Mouse (Mus musculus): ENCODE data around the gene Gpc5. TPM values are rescaled to one million over a fixed set of nuclear protein-coding genes. Genes with fewer than 3 reads are reported as not detected.

The Gpc5 gene
- polyA plus RNA-seq, 1 experiment from 2014 or later, result 1.9 TPM

DNA sequence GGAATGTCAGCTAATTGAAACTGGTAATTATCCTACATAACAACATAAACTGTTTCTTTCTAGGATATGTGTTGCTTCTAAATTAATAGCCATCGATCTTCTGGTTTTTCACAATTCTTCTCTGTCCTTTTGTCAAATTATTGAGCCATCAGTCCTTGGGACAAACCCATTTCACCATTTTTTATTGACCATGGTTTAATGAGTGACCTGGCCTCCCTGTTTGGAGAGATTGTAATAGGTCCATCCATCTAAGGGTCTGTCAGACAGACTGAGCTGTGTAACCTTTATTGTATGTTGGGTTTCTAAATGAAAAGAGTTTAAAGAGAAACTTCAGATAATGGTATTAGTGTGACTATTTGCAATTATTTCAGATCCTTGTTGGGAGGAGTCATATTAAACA is 1035.9 kb downstream of the Gpc5 start:
- no peaks in the 10 kb centered on the region for H3K27me3 ChIP-seq (replicated peaks; ENCODE audit: control insufficient read depth, insufficient read depth, low read length)
- H3K27ac ChIP-seq (ENCODE audit: low read depth, low read length), result no peak overlapping the region
- WGBS, result 70% methylated on average over 1 of the region's 1 CpGs
- no peak overlapping the region for H3K4me2 ChIP-seq (ENCODE audit: low read length)
- H3K4me3 ChIP-seq (ENCODE audit: low read depth, low read length), result no peak overlapping the region
- H3K36me3 ChIP-seq (ENCODE audit: control insufficient read depth, insufficient read depth, low read length), result no peaks in the 10 kb centered on the region
- ATAC-seq (no peak), DNase-seq (ENCODE audit: low spot score) (no peak)
- no peak overlapping the region for H3K9ac ChIP-seq (ENCODE audit: low read length)
- no peaks in the 10 kb centered on the region for H3K4me1 ChIP-seq (ENCODE audit: control insufficient read depth, insufficient read depth, low read length)
- no peaks in the 10 kb centered on the region for H3K9me3 ChIP-seq (replicated peaks; ENCODE audit: control insufficient read depth, low read length)

DNA sequence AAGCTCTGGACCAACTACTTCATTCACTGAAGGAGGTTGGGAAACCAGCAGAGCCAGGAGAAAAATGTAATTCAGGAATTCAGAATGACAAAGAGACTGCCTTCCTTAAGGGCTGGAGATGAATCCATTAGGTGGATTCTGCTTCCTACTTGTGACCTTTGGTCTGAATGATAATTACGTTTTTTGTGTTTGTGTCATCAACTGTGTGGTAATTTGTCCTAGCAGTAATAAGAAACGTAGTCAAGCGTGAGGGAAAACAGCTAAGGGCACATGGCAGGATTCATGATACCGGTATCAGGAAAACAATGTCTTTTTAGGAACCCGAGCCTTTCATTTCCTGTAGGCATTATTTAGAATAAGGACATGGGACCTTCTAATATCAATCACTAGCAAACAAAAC is 1045.3 kb downstream of the Gpc5 start:
- no peak for DNase-seq (ENCODE audit: low spot score)
- no peak overlapping the region for H3K27ac ChIP-seq (ENCODE audit: low read depth, low read length)
- H3K4me1 ChIP-seq (ENCODE audit: control insufficient read depth, insufficient read depth, low read length), result no peaks in the 10 kb centered on the region
- no peak overlapping the region for H3K4me2 ChIP-seq (ENCODE audit: low read length)
- H3K4me3 ChIP-seq (ENCODE audit: low read depth, low read length), result no peak overlapping the region
- H3K27me3 ChIP-seq (replicated peaks; ENCODE audit: control insufficient read depth, insufficient read depth, low read length), result no peaks in the 10 kb centered on the region
- no peak for ATAC-seq
- H3K9me3 ChIP-seq (replicated peaks; ENCODE audit: control insufficient read depth, low read length), result no peaks in the 10 kb centered on the region
- 28% methylated on average over 5 of the region's 5 CpGs for WGBS
- H3K9ac ChIP-seq (ENCODE audit: low read length), result no peak overlapping the region
- H3K36me3 ChIP-seq (ENCODE audit: control insufficient read depth, insufficient read depth, low read length), result no peaks in the 10 kb centered on the region

DNA sequence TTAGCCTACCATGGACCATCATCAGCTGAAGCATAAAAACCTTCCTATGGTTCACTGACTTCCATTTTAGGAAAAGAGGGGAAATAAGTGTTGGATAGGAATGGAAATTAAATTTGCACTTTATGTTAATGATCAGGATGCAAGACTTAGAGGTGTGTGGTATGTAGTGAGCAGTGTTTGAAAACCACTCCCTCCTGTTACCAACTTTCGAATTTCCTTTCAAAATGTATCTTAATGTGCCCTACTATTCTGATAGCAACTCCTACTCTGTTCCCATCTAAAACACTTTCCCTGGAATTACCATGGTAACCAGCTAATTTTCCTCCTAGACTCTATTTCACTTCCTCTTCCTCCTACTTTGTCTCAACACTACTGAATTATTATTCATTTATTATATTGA is 1045.8 kb downstream of the Gpc5 start:
- H3K27me3 ChIP-seq (replicated peaks; ENCODE audit: control insufficient read depth, insufficient read depth, low read length), result no peaks in the 10 kb centered on the region
- no peak for DNase-seq (ENCODE audit: low spot score)
- no peak overlapping the region for H3K4me3 ChIP-seq (ENCODE audit: low read depth, low read length)
- H3K4me1 ChIP-seq (ENCODE audit: control insufficient read depth, insufficient read depth, low read length), result no peaks in the 10 kb centered on the region
- H3K9ac ChIP-seq (ENCODE audit: low read length), result no peak overlapping the region
- no peaks in the 10 kb centered on the region for H3K36me3 ChIP-seq (ENCODE audit: control insufficient read depth, insufficient read depth, low read length)
- H3K4me2 ChIP-seq (ENCODE audit: low read length), result no peak overlapping the region
- no peaks in the 10 kb centered on the region for H3K9me3 ChIP-seq (replicated peaks; ENCODE audit: control insufficient read depth, low read length)
- ATAC-seq, result no peak
- no peak overlapping the region for H3K27ac ChIP-seq (ENCODE audit: low read depth, low read length)
- WGBS, result 66% methylated on average over 1 of the region's 1 CpGs

DNA sequence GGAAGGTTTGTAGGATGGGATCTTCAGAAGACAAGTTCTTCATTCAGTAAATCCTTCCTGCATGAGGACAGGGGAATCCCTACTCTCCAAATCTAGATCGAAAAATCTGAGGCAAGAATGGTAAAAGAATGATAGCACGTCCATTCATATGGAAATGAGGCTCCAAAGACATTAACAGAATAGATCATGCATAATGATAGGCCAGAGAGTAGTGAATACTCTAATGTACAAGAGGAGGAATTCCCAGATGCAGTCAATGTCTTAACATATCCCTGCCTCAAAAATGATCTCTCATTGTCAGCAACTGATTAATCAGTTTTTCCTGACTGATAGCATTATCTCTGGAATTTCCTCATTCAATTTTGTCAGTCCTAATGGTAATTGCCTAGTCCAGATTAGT is 1070.6 kb downstream of the Gpc5 start:
- H3K36me3 ChIP-seq (ENCODE audit: control insufficient read depth, insufficient read depth, low read length), result no peaks in the 10 kb centered on the region
- peak; percentile 7 for DNase-seq (ENCODE audit: low spot score)
- no peaks in the 10 kb centered on the region for H3K9me3 ChIP-seq (replicated peaks; ENCODE audit: control insufficient read depth, low read length)
- H3K4me2 ChIP-seq (ENCODE audit: low read length), result no peak overlapping the region
- H3K4me1 ChIP-seq (ENCODE audit: control insufficient read depth, insufficient read depth, low read length), result no peaks in the 10 kb centered on the region
- H3K9ac ChIP-seq (ENCODE audit: low read length), result no peak overlapping the region
- 24% methylated on average over 2 of the region's 2 CpGs for WGBS
- no peak overlapping the region for H3K4me3 ChIP-seq (ENCODE audit: low read depth, low read length)
- H3K27me3 ChIP-seq (replicated peaks; ENCODE audit: control insufficient read depth, insufficient read depth, low read length), result no peaks in the 10 kb centered on the region
- no peak overlapping the region for H3K27ac ChIP-seq (ENCODE audit: low read depth, low read length)
- ATAC-seq, result no peak

DNA sequence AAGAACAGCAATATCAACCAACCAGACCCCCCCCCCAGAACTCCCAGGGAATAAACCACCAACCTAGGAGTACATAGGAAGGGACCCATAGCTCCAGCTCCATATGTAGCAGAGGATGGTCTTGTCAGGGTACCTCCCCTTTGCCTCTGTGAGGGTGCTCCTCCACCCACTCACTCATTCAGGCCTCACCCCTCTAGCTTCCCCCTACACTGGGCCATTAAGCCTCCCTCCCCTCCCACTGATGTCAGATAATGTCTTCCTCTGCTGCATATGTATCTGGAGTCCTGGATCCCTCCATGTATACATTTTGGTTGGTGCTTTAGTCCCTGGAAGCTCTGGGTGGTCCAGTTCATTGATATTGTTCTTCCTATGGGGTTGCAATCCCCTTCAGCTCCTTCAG is 1075.4 kb downstream of the Gpc5 start:
- no peak overlapping the region for H3K4me2 ChIP-seq (ENCODE audit: low read length)
- no peak for DNase-seq (ENCODE audit: low spot score)
- H3K9ac ChIP-seq (ENCODE audit: low read length), result no peak overlapping the region
- no peak overlapping the region for H3K4me3 ChIP-seq (ENCODE audit: low read depth, low read length)
- no peak for ATAC-seq
- H3K36me3 ChIP-seq (ENCODE audit: control insufficient read depth, insufficient read depth, low read length), result no peaks in the 10 kb centered on the region
- no peak overlapping the region for H3K27ac ChIP-seq (ENCODE audit: low read depth, low read length)
- H3K4me1 ChIP-seq (ENCODE audit: control insufficient read depth, insufficient read depth, low read length), result no peaks in the 10 kb centered on the region
- H3K27me3 ChIP-seq (replicated peaks; ENCODE audit: control insufficient read depth, insufficient read depth, low read length), result no peaks in the 10 kb centered on the region
- H3K9me3 ChIP-seq (replicated peaks; ENCODE audit: control insufficient read depth, low read length), result no peaks in the 10 kb centered on the region

DNA sequence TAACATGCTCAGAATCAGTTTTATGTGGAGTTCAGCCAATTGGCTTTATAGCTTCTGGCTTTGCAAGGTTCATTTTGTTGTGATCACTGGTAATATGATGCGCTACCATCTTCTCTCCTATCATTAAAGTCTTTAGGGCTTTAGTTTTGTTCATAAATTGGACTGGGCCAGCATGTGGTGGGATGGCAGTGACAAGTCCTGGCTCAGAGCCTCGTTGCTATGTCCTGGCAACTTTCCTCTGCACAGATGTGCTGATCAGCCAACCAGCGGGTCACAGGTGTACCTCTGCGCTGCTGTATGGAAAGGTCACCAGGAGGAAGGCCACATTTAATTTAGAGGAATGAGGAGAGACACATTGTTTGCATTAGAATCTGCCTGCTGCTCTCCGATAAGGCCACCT is 1077.1 kb downstream of the Gpc5 start:
- Histone ChIP-seq H3K4me2 (ENCODE audit: low read length) (no peak overlapping the region), H3K36me3 (ENCODE audit: control insufficient read depth, insufficient read depth, low read length) (no peaks in the 10 kb centered on the region), H3K27me3 (replicated peaks; ENCODE audit: control insufficient read depth, insufficient read depth, low read length) (no peaks in the 10 kb centered on the region), H3K9ac (ENCODE audit: low read length) (no peak overlapping the region), H3K9me3 (replicated peaks; ENCODE audit: control insufficient read depth, low read length) (no peaks in the 10 kb centered on the region), H3K4me1 (ENCODE audit: control insufficient read depth, insufficient read depth, low read length) (no peaks in the 10 kb centered on the region), H3K27ac (ENCODE audit: low read depth, low read length) (no peak overlapping the region), H3K4me3 (ENCODE audit: low read depth, low read length) (no peak overlapping the region)
- WGBS, result 70% methylated on average over 5 of the region's 5 CpGs
- ATAC-seq (peak; percentile 23; the same call in 1 of the 2 replicates), DNase-seq (ENCODE audit: low spot score) (peak; percentile 16)

DNA sequence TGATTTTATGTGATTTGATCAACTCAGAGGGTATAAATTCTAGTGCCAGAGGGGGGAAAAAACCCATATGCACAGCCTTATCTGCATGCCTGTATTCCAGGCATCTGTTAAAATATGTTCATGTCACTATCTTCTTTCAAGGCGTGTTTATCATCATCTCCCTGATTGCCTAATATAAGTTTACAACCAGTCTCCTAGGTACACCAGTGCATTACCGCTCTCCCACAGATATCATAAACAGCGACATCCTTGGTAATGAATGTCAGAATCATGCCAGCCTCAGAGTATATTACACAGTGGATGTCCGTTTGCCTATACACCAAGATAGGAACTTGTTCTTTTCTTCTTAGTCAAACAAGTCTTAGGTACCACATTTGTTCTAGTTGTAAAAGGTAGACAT is 1095.0 kb downstream of the Gpc5 start:
- Histone ChIP-seq H3K9ac (ENCODE audit: low read length) (no peak overlapping the region), H3K4me1 (ENCODE audit: control insufficient read depth, insufficient read depth, low read length) (no peaks in the 10 kb centered on the region), H3K27ac (ENCODE audit: low read depth, low read length) (no peak overlapping the region), H3K4me3 (ENCODE audit: low read depth, low read length) (no peak overlapping the region), H3K9me3 (replicated peaks; ENCODE audit: control insufficient read depth, low read length) (no peaks in the 10 kb centered on the region), H3K4me2 (ENCODE audit: low read length) (no peak overlapping the region), H3K36me3 (ENCODE audit: control insufficient read depth, insufficient read depth, low read length) (no peaks in the 10 kb centered on the region), H3K27me3 (replicated peaks; ENCODE audit: control insufficient read depth, insufficient read depth, low read length) (no peaks in the 10 kb centered on the region)
- ATAC-seq, result no peak
- WGBS, result 95% methylated on average over 4 of the region's 4 CpGs
- no peak for DNase-seq (ENCODE audit: low spot score)

DNA sequence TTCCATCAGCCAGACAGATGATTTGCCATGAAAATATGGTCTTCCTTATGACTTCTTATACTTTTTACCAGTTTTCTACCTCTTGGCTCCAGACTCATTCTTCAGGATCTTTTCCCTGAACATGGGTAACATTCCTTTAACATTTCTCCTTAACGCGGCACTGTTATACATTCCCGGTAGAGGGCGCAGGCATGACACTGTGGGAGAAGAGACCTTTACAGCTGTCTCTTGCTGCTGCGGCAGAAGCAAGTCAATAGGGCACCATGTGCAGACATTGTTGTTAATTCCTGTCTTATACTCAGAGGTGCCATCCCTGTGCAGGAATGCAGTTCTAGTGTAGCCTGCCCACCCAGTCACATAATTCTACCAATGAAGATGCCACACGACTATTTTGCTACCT is 1115.0 kb downstream of the Gpc5 start:
- peak; percentile 55 for DNase-seq (ENCODE audit: low spot score)
- no peaks in the 10 kb centered on the region for H3K36me3 ChIP-seq (ENCODE audit: control insufficient read depth, insufficient read depth, low read length)
- H3K4me1 ChIP-seq (ENCODE audit: control insufficient read depth, insufficient read depth, low read length), result no peaks in the 10 kb centered on the region
- H3K9ac ChIP-seq (ENCODE audit: low read length), result no peak overlapping the region
- 20% methylated on average over 6 of the region's 6 CpGs for WGBS
- ATAC-seq, result 0 out of 2 replicates have a peak, but pooled peaks have one; percentile 37
- no peak overlapping the region for H3K27ac ChIP-seq (ENCODE audit: low read depth, low read length)
- H3K27me3 ChIP-seq (replicated peaks; ENCODE audit: control insufficient read depth, insufficient read depth, low read length), result no peaks in the 10 kb centered on the region
- no peaks in the 10 kb centered on the region for H3K9me3 ChIP-seq (replicated peaks; ENCODE audit: control insufficient read depth, low read length)
- H3K4me2 ChIP-seq (ENCODE audit: low read length), result no peak overlapping the region
- no peak overlapping the region for H3K4me3 ChIP-seq (ENCODE audit: low read depth, low read length)

DNA sequence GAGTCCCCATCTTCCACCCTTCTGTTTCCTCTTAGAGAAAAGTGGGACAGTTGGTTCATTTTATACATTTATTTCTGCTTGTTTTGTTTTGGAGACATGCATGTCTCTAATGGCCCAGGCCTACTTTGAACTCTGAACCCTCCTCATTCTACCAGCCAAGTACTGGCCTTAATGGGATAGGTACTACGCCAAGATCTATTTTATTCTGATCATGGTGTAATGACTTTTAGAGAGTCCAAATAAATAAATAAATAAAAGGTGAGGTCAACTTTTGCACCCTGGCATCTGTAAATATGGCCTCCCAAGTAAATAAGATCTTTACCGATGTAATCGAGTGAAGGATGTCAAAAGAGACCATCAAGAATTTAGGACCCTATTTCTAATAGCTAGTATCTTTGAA is 1116.6 kb downstream of the Gpc5 start:
- no peaks in the 10 kb centered on the region for H3K9me3 ChIP-seq (replicated peaks; ENCODE audit: control insufficient read depth, low read length)
- H3K4me1 ChIP-seq (ENCODE audit: control insufficient read depth, insufficient read depth, low read length), result no peaks in the 10 kb centered on the region
- 93% methylated on average over 3 of the region's 3 CpGs for WGBS
- H3K9ac ChIP-seq (ENCODE audit: low read length), result no peak overlapping the region
- H3K4me2 ChIP-seq (ENCODE audit: low read length), result no peak overlapping the region
- H3K4me3 ChIP-seq (ENCODE audit: low read depth, low read length), result no peak overlapping the region
- no peaks in the 10 kb centered on the region for H3K27me3 ChIP-seq (replicated peaks; ENCODE audit: control insufficient read depth, insufficient read depth, low read length)
- H3K36me3 ChIP-seq (ENCODE audit: control insufficient read depth, insufficient read depth, low read length), result no peaks in the 10 kb centered on the region
- ATAC-seq (no peak), DNase-seq (ENCODE audit: low spot score) (no peak)
- H3K27ac ChIP-seq (ENCODE audit: low read depth, low read length), result no peak overlapping the region

DNA sequence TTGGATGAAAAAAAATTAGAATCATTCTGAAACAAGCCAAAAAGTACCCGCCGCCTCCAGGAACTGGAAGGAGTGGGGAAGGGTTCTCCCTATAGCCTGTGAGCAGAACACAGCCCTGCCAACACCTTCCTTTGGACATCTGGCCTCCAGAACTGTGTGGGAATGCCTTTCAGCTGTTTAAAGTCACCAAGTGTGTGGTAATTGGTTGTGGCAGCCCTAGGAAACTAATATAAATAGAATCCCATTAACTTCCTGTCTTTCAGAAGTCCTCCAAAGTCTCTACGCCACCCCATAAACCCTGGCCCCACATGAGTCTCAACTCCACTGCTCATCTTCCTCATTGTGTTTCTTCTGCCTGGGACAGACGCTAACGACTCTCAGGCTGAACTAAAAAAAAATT is 1117.0 kb downstream of the Gpc5 start:
- no peak for DNase-seq (ENCODE audit: low spot score)
- Histone ChIP-seq H3K4me1 (ENCODE audit: control insufficient read depth, insufficient read depth, low read length) (no peaks in the 10 kb centered on the region), H3K9me3 (replicated peaks; ENCODE audit: control insufficient read depth, low read length) (no peaks in the 10 kb centered on the region), H3K4me2 (ENCODE audit: low read length) (no peak overlapping the region), H3K36me3 (ENCODE audit: control insufficient read depth, insufficient read depth, low read length) (no peaks in the 10 kb centered on the region), H3K27me3 (replicated peaks; ENCODE audit: control insufficient read depth, insufficient read depth, low read length) (no peaks in the 10 kb centered on the region), H3K27ac (ENCODE audit: low read depth, low read length) (no peak overlapping the region), H3K9ac (ENCODE audit: low read length) (no peak overlapping the region), H3K4me3 (ENCODE audit: low read depth, low read length) (no peak overlapping the region)
- no peak for ATAC-seq
- WGBS, result 74% methylated on average over 5 of the region's 5 CpGs
